Mouse (Mus musculus) heart, embryonic 15.5 days (tissue): ENCODE data around the gene Cpe. TPM values are rescaled to one million over a fixed set of nuclear protein-coding genes. Genes with fewer than 3 reads are reported as not detected.

ENCODE experiments used
- ATAC-seq: fragments of 200-750 bp; cut with Nextera tagmentation; replicated peaks from 2 replicates; pipeline ENCODE4 v1.8.0; 2017; ENCODE audit warnings: low read depth, moderate TSS enrichment; ENCODE audit not compliant: insufficient number of reproducible peaks, insufficient read depth, low FRiP score
- H3K27ac ChIP-seq: fragments of 300-500 bp; sonication (generic); 2 replicates; pipeline ENCODE4 v1.5.1; 2015; ENCODE audit warnings: mild to moderate bottlenecking, inconsistent platforms
- H3K27me3 ChIP-seq: fragments of 300-500 bp; sonication (generic); 2 replicates; pipeline ENCODE4 v1.6.1; 2015; ENCODE audit warnings: inconsistent platforms
- H3K36me3 ChIP-seq: fragments of 300-500 bp; sonication (generic); 2 replicates; pipeline ENCODE4 v1.6.1; 2015; ENCODE audit warnings: mild to moderate bottlenecking, inconsistent platforms
- H3K4me1 ChIP-seq: fragments of 300-500 bp; sonication (generic); replicated peaks from 2 replicates; pipeline ENCODE4 v1.6.1; 2015; ENCODE audit warnings: inconsistent platforms
- H3K4me2 ChIP-seq: fragments of 300-500 bp; sonication (generic); 2 replicates; pipeline ENCODE4 v1.6.1; 2015; ENCODE audit warnings: inconsistent platforms, mild to moderate bottlenecking, moderate library complexity
- H3K4me3 ChIP-seq: fragments of 300-500 bp; sonication (generic); 2 replicates; pipeline ENCODE4 v1.5.1; 2015; ENCODE audit warnings: mild to moderate bottlenecking, inconsistent platforms
- H3K9ac ChIP-seq: fragments of 300-500 bp; sonication (generic); 2 replicates; pipeline ENCODE4 v1.6.1; 2015; ENCODE audit warnings: mild to moderate bottlenecking, inconsistent platforms
- H3K9me3 ChIP-seq: fragments of 300-500 bp; sonication (generic); replicated peaks from 2 replicates; pipeline ENCODE4 v1.6.1; 2016; ENCODE audit warnings: inconsistent platforms
- WGBS: fragments of 180-500 bp; shearing (Covaris S2); methylation state at CpG from one replicate; pipeline ENCODE4 v1.1.7; 2015; ENCODE audit warnings: mixed read lengths; 5-methylcytosine and 5-hydroxymethylcytosine counted together
- polyA plus RNA-seq: library from polyadenylated mRNA; unstranded; fragments of >200 nt; fragmentation: Nextera tagmentation; extraction: Ambion mirVana; gene quantifications from 2 replicates; pipeline ENCODE4 v1.2.1, GENCODE M21; 2015

Cpe gene
- polyA plus RNA-seq, 1 experiment from 2014 or later, result 276 TPM

DNA sequence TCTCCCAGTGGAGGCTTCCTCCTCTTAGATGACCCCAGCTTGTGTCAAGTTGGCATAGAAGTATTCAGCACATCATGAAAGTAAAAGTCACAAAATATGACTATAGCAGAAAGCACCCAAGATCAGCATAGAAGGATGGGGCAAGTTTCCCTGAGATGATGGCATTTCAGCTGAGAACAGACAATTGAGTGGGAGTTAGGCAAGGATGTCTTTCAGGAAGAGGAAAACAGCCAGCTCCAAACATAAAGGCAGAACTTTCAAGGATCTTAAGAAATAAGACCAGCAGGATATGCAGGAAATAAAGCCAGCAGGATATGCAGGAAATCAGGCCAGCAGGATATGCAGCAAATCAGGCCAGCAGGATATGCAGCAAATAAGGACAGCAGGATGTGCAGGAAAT lies 40.6 kb downstream of the Cpe start:
- Histone ChIP-seq H3K27ac (no peak overlapping the region), H3K4me2 (no peak overlapping the region), H3K9ac (no peak overlapping the region), H3K27me3 (no peaks in the 10 kb centered on the region), H3K9me3 (no peaks in the 10 kb centered on the region), H3K4me3 (no peak overlapping the region), H3K4me1 (no peaks in the 10 kb centered on the region), H3K36me3 (no peaks in the 10 kb centered on the region)
- no peak for ATAC-seq

DNA sequence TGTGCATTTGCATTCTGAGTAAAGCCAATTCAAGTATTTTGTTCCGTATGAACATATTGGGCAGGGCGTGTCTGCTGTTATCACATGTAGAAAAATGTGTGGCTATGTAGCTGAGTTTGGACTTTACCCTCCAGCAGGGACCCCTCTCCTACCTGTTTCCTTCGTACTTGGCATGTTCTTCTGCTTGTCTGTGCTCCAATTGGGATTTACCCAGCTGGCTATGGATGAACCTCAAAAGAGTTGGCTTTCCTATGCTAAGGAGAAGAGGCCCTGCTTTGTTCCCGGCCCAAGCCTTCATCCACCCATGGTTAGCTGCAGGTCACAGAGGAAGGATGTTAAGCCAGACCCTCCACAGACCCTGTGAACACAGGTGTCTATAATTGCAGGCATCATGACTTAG lies 44.8 kb downstream of the Cpe start:
- WGBS, result 83% methylated on average over 4 of the region's 4 CpGs
- Histone ChIP-seq H3K4me1 (peaks cover 7% of the 10 kb centered on the region; the same call in 1 of the 2 replicates), H3K9me3 (no peaks in the 10 kb centered on the region), H3K9ac (no peak overlapping the region), H3K36me3 (no peaks in the 10 kb centered on the region), H3K27ac (no peak overlapping the region), H3K4me2 (no peak overlapping the region), H3K4me3 (no peak overlapping the region), H3K27me3 (no peaks in the 10 kb centered on the region)
- no peak for ATAC-seq

DNA sequence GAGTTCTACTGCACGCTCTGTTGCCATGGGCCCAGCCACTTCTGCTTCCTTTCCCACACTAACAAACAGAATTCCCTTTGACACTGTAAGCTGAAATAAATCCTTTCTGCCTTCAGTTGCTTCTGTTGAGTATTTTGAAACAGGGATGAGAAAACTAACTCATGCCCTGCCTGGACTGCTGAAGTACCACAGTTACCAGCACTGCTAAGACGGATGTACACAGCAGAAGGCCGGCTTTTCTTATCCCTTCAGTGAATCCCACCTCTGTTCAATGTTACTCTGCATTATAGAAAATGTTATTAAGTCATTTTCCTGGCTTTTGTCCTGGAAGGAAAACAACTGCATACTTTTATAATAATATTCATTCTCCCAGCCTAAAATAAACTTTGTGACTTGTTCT lies 45.7 kb downstream of the Cpe start:
- Histone ChIP-seq H3K36me3 (no peaks in the 10 kb centered on the region), H3K9ac (no peak overlapping the region), H3K4me1 (peaks cover 7% of the 10 kb centered on the region; the same call in 1 of the 2 replicates), H3K27ac (no peak overlapping the region), H3K4me2 (no peak overlapping the region), H3K4me3 (no peak overlapping the region), H3K9me3 (no peaks in the 10 kb centered on the region), H3K27me3 (no peaks in the 10 kb centered on the region)
- WGBS, result 81% methylated on average over 3 of the region's 3 CpGs
- ATAC-seq, result no peak

DNA sequence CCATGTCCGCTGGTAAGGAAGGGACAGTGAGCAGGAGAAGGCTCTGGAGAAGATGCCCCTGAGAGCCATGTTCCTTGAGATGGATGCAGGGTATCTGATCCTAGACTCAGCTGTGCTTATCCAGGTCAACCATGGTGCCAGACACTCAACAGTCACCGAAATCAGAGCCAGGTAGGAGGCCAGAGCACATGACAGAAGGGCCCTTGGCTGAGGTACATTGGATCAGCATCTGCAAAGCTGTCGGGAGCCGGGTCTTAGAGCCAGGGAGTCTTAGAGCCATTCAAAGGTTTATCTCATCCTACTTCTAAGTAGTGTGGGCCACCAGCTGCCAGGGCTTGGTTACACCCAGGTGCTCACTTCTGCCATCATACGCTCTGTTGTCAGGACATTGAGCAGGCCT lies 46.4 kb downstream of the Cpe start:
- no peaks in the 10 kb centered on the region for H3K9me3 ChIP-seq
- no peak overlapping the region for H3K4me3 ChIP-seq
- ATAC-seq, result no peak
- no peak overlapping the region for H3K9ac ChIP-seq
- H3K4me2 ChIP-seq, result no peak overlapping the region
- WGBS, result 96% methylated on average over 5 of the region's 5 CpGs
- no peaks in the 10 kb centered on the region for H3K36me3 ChIP-seq
- peaks cover 7% of the 10 kb centered on the region; the same call in 1 of the 2 replicates for H3K4me1 ChIP-seq
- H3K27me3 ChIP-seq, result no peaks in the 10 kb centered on the region
- H3K27ac ChIP-seq, result no peak overlapping the region

DNA sequence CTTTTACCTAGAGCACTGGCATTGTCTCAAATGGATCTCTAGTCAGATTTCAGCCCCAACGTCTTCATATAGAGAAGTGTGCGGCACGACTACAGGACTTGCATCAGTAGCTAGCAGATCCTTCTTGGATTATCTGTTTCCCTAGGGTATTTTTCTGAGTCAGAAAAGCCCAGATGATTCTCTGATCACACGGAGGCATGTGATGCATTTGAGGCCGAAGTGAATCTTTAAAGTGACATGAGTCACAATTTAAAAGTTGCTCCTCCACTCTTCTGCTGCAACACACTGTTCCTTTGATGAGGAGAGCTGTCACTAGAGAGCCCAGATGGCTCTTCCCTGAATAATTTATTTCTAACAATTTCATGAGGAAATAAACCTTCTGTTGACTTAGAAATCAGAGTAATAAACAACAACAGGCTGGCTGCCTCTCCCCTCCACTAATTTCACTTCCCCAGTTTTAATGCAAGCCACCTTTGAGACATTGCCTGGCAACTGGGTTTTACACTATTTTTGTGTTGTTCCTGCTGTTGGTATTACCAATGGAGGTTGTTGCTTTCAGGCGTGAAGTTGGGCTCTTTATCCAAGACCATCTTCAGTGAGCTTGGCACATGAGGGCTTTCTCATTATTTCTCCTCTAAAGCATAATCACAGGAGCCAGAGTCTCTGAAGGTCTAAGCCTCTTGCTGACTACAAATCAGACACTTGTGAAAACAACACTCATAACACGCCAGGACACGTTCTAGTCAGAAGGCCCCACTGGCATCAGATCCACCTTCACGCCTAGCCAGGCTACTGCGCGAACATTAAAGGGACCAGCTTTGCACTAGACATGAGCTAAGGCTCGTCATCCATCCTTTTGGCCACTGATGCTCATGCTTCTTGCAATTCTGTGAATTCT lies 48.5 kb downstream of the Cpe start:
- H3K27ac ChIP-seq, result no peak overlapping the region
- no peak overlapping the region for H3K4me3 ChIP-seq
- H3K36me3 ChIP-seq, result no peaks in the 10 kb centered on the region
- H3K4me1 ChIP-seq, result peaks cover 7% of the 10 kb centered on the region; the same call in 1 of the 2 replicates
- H3K9me3 ChIP-seq, result no peaks in the 10 kb centered on the region
- no peak overlapping the region for H3K9ac ChIP-seq
- no peaks in the 10 kb centered on the region for H3K27me3 ChIP-seq
- no peak overlapping the region for H3K4me2 ChIP-seq
- ATAC-seq, result no peak
- whole genome bisulfite sequencing, result 84% methylated on average over 12 of the region's 12 CpGs

DNA sequence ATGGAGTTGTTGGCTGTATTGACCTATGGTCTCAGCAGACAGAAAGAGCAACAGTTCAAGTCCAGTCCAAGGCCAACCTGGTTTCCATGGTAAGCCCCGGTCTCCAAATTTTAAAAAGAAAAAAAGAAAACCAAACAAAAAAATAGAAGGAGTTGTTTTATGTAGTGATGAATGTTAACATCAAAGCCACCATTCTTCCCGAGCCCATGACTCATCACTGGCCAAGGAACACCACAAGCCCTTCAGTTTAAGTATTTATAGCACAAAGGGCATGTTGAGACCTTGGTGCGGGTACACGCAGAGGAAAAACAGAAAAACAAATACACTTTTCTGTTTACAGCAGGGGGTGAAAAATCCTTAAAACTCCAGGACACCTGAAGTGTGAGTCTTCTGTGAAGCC lies 49.5 kb downstream of the Cpe start:
- no peak for ATAC-seq
- Histone ChIP-seq H3K36me3 (no peaks in the 10 kb centered on the region), H3K9ac (no peak overlapping the region), H3K4me2 (no peak overlapping the region), H3K4me3 (no peak overlapping the region), H3K27me3 (no peaks in the 10 kb centered on the region), H3K27ac (no peak overlapping the region), H3K9me3 (no peaks in the 10 kb centered on the region), H3K4me1 (peaks cover 7% of the 10 kb centered on the region; the same call in 1 of the 2 replicates)
- WGBS, result 53% methylated on average over 4 of the region's 4 CpGs

DNA sequence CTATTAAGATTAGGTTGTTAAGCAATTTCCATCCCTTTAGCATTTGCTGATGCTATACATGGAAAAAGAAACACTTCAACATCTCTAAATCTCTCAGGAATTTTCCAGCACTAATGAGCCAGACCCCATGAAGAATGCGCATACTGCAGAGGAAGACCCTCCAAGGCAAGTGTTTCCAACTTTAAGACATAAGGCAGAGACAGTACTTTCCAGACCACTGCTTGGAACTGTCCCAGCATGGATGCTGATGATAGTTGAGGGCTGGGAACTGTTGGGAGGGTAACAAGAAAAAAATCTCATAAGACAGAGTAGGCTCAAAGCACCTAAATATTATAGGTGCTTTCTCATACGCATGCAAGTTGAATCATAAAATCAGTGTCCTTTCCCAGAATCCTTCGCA lies 50.1 kb downstream of the Cpe start:
- no peak for ATAC-seq

DNA sequence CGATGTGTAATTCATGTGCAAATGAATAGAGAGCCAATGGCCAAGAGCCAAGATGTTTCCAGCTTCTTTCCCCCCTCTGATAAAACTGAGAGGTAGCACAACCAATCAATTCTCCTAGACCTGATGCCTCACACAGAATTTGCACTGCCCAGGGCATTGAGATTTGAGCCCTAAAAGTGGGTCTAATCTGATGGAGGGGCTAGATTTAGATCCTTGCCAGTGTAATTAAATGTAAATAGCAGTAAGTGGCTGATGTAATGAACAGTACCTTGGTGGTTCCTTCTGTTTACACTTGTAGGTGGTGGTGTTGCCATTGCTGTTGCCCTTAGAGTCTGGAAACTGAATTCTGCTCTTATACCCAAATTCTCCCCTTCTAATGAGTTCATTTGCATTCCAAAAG lies 52.3 kb downstream of the Cpe start:
- peaks cover 7% of the 10 kb centered on the region; the same call in 1 of the 2 replicates for H3K4me1 ChIP-seq
- no peaks in the 10 kb centered on the region for H3K36me3 ChIP-seq
- no peak overlapping the region for H3K4me2 ChIP-seq
- no peak for ATAC-seq
- H3K9me3 ChIP-seq, result no peaks in the 10 kb centered on the region
- H3K9ac ChIP-seq, result no peak overlapping the region
- 79% methylated on average over 1 of the region's 1 CpGs for WGBS
- no peak overlapping the region for H3K27ac ChIP-seq
- H3K4me3 ChIP-seq, result no peak overlapping the region
- H3K27me3 ChIP-seq, result no peaks in the 10 kb centered on the region

More for the DNA sequence above, 50.1 kb downstream of the Cpe start:
- Histone ChIP-seq H3K36me3 (no peaks in the 10 kb centered on the region), H3K4me3 (no peak overlapping the region), H3K4me1 (peaks cover 7% of the 10 kb centered on the region; the same call in 1 of the 2 replicates), H3K4me2 (no peak overlapping the region), H3K9ac (no peak overlapping the region), H3K27ac (no peak overlapping the region), H3K9me3 (no peaks in the 10 kb centered on the region), H3K27me3 (no peaks in the 10 kb centered on the region)
- WGBS, result 91% methylated on average over 3 of the region's 3 CpGs

DNA sequence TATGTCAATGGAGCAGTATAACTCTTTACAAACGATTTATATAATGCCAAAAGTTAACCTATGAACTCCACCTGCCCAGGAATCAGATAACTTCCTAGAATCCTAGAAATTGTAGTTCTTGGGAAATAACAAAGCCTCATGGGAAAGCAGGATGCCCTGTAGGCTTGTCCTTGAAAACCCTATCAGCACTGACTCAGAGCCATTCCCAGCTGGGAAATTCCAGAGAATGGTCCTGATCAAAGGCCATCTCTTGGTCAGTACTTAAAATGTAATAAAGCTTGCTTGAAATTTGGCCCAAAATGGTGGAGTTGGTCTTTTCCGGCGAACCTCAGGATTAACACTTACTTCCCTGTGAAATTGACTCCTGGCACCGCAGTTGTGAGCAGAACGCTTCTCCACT lies 53.2 kb downstream of the Cpe start:
- no peak overlapping the region for H3K9ac ChIP-seq
- no peaks in the 10 kb centered on the region for H3K36me3 ChIP-seq
- H3K27ac ChIP-seq, result no peak overlapping the region
- H3K9me3 ChIP-seq, result no peaks in the 10 kb centered on the region
- H3K4me2 ChIP-seq, result no peak overlapping the region
- H3K27me3 ChIP-seq, result no peaks in the 10 kb centered on the region
- ATAC-seq, result no peak
- WGBS, result 89% methylated on average over 5 of the region's 5 CpGs
- H3K4me3 ChIP-seq, result no peak overlapping the region
- peaks cover 7% of the 10 kb centered on the region; the same call in 1 of the 2 replicates for H3K4me1 ChIP-seq

DNA sequence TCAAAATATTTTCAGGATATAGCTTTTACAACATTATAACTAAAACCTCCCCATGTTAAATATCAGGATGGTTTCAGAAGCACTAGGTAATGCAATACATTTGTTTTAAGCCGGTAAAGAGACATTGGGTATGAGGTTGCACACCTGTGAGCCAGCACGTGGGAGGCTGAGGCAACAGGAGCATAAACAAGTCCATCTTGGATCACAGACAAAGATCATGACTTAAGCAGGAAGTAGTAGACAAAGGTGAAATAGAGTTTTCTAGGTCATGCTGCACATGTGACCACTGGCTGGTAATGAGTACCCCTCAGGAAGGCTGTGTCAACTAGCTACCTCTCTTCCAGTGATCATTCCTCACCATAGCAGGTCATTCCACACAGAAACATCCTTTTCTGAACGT lies 58.0 kb downstream of the Cpe start:
- Histone ChIP-seq H3K36me3 (no peaks in the 10 kb centered on the region), H3K4me3 (no peak overlapping the region), H3K4me2 (no peak overlapping the region), H3K9me3 (no peaks in the 10 kb centered on the region), H3K27me3 (no peaks in the 10 kb centered on the region), H3K27ac (no peak overlapping the region), H3K4me1 (no peaks in the 10 kb centered on the region), H3K9ac (no peak overlapping the region)
- WGBS, result 79% methylated on average over 3 of the region's 3 CpGs
- ATAC-seq, result no peak

DNA sequence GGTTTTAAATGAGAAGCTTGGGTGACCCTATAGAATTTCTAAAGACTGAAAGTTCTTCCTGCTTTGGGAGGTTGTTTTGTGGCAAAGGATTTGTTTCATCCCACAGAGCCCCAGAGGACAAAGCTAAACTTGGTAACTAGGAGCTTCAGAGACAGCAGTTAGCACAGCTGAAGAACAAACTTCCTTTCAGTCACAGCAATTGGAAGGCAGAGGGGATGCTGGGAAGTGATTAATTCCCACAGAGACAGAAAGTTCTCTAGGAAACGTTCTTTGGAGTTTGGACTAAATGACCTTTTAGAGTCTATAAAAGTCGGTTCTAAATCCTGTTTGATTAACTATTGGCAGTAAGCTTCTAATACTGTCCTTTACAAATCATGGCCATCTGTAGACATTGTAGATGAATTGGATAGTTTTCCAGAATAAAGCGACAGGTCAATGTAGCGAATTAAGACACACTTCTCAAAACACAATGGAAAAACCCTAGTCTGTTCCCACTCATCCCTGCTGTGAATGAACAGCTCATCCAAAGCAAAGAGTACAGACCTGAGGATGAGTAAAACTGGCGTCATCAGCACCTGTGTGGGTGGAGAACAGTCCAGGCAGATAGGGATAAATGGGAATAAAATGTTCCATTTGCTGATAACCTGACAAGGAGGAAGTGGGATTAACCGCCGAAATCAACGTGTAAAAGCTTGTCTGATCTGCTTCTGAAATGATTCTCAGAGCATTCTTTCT lies 58.6 kb downstream of the Cpe start:
- ATAC-seq, result no peak
- Histone ChIP-seq H3K4me3 (no peak overlapping the region), H3K36me3 (no peaks in the 10 kb centered on the region), H3K4me1 (no peaks in the 10 kb centered on the region), H3K4me2 (no peak overlapping the region), H3K27ac (no peak overlapping the region), H3K9me3 (no peaks in the 10 kb centered on the region), H3K9ac (no peak overlapping the region), H3K27me3 (no peaks in the 10 kb centered on the region)
- 74% methylated on average over 8 of the region's 8 CpGs for WGBS
